Mouse (Mus musculus) forebrain, embryonic 15.5 days (tissue): ENCODE measurements around the gene Rnf183. TPM values are rescaled to one million over a fixed set of nuclear protein-coding genes. Genes with fewer than 3 reads are reported as not detected.

Experiments
- ATAC-seq: fragments of 200-750 bp; cut with Nextera tagmentation; replicated peaks from 2 replicates; pipeline ENCODE4 v1.8.0; 2017; ENCODE audit warnings: mild to moderate bottlenecking, moderate TSS enrichment, moderate library complexity
- H3K27ac ChIP-seq: fragments of 300-500 bp; sonication (generic); replicated peaks from 2 replicates; pipeline ENCODE4 v1.5.1; 2015; ENCODE audit warnings: mild to moderate bottlenecking, inconsistent platforms
- H3K27me3 ChIP-seq: fragments of 300-500 bp; sonication (generic); 2 replicates; pipeline ENCODE4 v1.6.1; 2015; ENCODE audit warnings: inconsistent platforms
- H3K36me3 ChIP-seq: fragments of 300-500 bp; sonication (generic); 2 replicates; pipeline ENCODE4 v1.6.1; 2015; ENCODE audit warnings: mild to moderate bottlenecking, inconsistent platforms
- H3K4me1 ChIP-seq: fragments of 300-500 bp; sonication (generic); 2 replicates; pipeline ENCODE4 v1.6.1; 2015; ENCODE audit warnings: inconsistent platforms
- H3K4me2 ChIP-seq: fragments of 300-500 bp; sonication (generic); replicated peaks from 2 replicates; pipeline ENCODE4 v1.6.1; 2015; ENCODE audit warnings: mild to moderate bottlenecking, inconsistent platforms
- H3K4me3 ChIP-seq: fragments of 300-500 bp; sonication (generic); 2 replicates; pipeline ENCODE4 v1.5.1; 2015; ENCODE audit warnings: mild to moderate bottlenecking, inconsistent platforms
- H3K9ac ChIP-seq: fragments of 300-500 bp; sonication (generic); replicated peaks from 2 replicates; pipeline ENCODE4 v1.6.1; 2015; ENCODE audit warnings: mild to moderate bottlenecking, inconsistent platforms
- H3K9me3 ChIP-seq: fragments of 300-500 bp; sonication (generic); 2 replicates; pipeline ENCODE4 v1.6.1; 2016; ENCODE audit warnings: inconsistent platforms
- WGBS: fragments of 180-500 bp; shearing (Covaris S2); methylation state at CpG from one replicate; pipeline ENCODE4 v1.1.7; 2015; ENCODE audit warnings: mixed read lengths; 5-methylcytosine and 5-hydroxymethylcytosine counted together
- polyA plus RNA-seq: library from polyadenylated mRNA; unstranded; fragments of >200 nt; fragmentation: Nextera tagmentation; extraction: Ambion mirVana; gene quantifications from 2 replicates; pipeline ENCODE4 v1.2.1, GENCODE M21; 2015

Gene Rnf183
- polyA plus RNA-seq, 1 experiment from 2014 or later: 0.32 TPM

DNA sequence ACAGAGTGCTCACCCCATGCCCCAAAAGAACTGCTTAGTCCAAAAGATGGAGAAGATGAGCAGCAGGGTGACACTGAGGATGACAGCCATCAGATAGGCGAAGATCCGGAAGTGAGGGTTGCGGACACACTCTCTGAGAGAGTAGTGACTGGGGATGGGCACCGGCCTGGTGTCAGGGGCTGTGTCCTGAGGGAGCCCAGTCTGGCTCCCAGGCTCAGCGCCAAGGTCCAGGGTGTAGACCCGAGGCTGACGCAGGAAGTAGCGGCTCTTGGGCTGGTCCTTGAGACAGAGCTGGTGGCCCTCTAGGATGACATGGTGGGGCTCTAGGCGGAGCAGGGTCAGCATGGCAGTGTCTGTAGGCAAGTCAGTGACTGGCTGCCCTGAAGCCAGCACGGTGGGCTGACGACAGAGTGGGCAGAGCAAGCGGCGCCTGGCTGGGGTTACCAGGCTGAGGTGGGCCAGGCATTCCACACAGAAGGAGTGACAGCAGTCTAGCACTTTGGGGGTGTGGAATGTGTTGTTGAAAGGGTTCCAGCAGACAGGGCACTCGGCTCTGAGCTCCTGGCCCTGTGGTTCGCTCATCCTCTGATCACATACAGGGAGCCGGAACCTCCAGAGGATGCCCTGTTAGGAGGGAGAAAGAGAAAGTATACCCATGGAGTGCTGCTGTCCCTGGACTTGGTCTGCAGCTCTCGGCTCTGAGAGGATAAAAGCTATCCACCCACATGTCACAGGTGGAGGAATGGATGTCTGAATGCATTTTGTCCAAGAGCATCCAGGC lies 6.9 kb downstream of the Rnf183 start:
- H3K4me1 ChIP-seq: no peaks in the 10 kb centered on the region
- H3K27me3 ChIP-seq: no peaks in the 10 kb centered on the region
- no peak overlapping the region for H3K4me2 ChIP-seq
- H3K9me3 ChIP-seq: no peaks in the 10 kb centered on the region
- H3K4me3 ChIP-seq: no peak overlapping the region
- 0 out of 2 replicates have a peak, but pooled peaks have one; percentile 23 for ATAC-seq
- 81% methylated on average over 17 of the region's 17 CpGs for WGBS
- no peak overlapping the region for H3K9ac ChIP-seq
- peaks cover 25% of the 10 kb centered on the region for H3K36me3 ChIP-seq
- H3K27ac ChIP-seq: no peak overlapping the region

DNA sequence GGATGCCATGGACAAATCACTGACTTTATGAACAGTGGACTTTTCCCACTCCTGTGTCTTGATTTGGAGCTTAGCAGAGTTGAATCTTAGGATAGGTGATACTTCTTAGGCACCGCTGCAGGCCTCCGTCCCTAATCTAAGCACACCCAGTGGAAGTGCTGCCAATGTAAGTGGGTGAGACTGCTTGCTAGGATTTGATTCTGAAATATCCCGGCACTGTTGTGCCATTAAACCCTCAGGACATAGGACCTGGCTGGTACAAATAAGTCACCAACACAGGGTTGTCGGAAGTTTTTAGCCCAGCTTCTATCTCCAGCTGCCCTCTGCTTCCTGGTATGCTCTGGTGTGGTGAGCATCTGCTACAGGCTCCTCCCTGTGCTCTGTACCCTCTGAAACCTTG lies 9.2 kb downstream of the Rnf183 start:
- H3K4me2 ChIP-seq: no peak overlapping the region
- no peaks in the 10 kb centered on the region for H3K27me3 ChIP-seq
- no peak for ATAC-seq
- H3K4me3 ChIP-seq: no peak overlapping the region
- WGBS: 94% methylated on average over 4 of the region's 4 CpGs
- H3K4me1 ChIP-seq: no peaks in the 10 kb centered on the region
- no peaks in the 10 kb centered on the region for H3K9me3 ChIP-seq
- H3K27ac ChIP-seq: no peak overlapping the region
- no peak overlapping the region for H3K9ac ChIP-seq
- peaks cover 45% of the 10 kb centered on the region for H3K36me3 ChIP-seq

DNA sequence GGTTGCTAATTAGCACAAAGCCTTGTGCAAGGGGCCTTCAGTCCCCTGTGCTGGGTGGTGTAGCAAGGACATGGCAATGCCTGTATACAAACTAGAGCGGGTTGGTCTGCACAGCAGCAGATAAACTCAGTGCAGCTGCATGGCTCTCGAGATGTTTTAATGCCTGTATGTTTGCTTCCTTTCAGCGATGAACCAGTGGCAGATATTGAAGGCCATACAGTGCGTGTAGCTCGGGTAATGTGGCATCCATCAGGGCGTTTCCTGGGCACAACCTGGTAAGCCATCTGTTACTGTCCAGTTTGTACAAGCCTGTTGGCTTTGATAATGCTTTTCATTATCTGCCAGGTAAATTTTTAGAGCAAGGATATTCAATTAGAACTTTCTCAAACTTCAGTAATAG lies 16.0 kb downstream of the Rnf183 start:
- Histone ChIP-seq H3K4me1 (no peaks in the 10 kb centered on the region), H3K9me3 (no peaks in the 10 kb centered on the region), H3K4me3 (no peak overlapping the region), H3K4me2 (no peak overlapping the region), H3K27ac (no peak overlapping the region), H3K9ac (no peak overlapping the region), H3K27me3 (no peaks in the 10 kb centered on the region), H3K36me3 (peaks cover 93% of the 10 kb centered on the region)
- no peak for ATAC-seq
- 94% methylated on average over 6 of the region's 6 CpGs for WGBS

DNA sequence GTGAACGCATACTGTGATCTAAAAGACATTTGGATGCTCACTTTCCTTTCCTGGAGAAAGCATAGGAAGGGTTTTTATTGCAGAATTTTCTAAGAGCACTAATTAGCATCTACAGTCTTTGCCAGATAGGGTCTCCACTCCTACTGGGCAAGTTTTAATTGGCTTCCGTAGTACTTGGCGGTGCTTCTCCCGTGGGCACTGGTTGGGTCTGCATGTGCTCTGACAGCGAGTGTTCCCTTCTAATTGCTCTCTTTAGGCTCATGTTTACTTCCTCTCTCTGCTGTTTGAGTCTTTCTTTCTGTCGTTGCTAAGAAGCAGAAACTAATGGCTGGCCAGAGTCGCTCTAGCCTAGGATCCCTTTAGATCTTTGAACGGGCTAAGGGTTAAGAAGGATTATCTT lies 16.6 kb downstream of the Rnf183 start:
- Histone ChIP-seq H3K4me1 (no peaks in the 10 kb centered on the region), H3K4me3 (no peak overlapping the region), H3K36me3 (peaks cover 93% of the 10 kb centered on the region), H3K27ac (no peak overlapping the region), H3K4me2 (no peak overlapping the region), H3K9me3 (no peaks in the 10 kb centered on the region), H3K9ac (no peak overlapping the region), H3K27me3 (no peaks in the 10 kb centered on the region)
- peak; percentile 41; the same call in 1 of the 2 replicates for ATAC-seq
- 44% methylated on average over 8 of the region's 8 CpGs for WGBS

DNA sequence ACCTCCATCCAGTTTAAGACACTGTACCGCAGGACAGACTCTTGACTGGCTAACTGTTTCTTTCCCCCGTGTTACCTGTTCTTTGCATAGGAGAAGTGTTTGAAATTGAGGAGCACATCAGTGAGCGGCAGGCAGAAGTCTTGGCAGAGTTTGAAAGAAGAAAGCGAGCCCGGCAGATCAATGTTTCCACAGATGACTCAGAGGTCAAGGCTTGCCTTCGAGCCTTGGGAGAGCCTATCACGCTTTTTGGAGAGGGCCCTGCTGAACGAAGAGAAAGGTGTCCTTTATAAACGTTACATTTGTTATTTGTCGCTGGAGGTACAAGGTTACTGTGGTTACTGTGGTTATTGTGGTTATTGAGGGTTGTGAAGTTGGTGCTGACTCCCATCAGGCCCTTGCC lies 23.4 kb downstream of the Rnf183 start:
- Histone ChIP-seq H3K36me3 (peaks cover 51% of the 10 kb centered on the region), H3K4me3 (no peak overlapping the region), H3K27ac (no peak overlapping the region), H3K27me3 (no peaks in the 10 kb centered on the region), H3K4me1 (peaks cover 25% of the 10 kb centered on the region), H3K9me3 (no peaks in the 10 kb centered on the region), H3K4me2 (no peak overlapping the region), H3K9ac (no peak overlapping the region)
- no peak for ATAC-seq
- WGBS: 96% methylated on average over 10 of the region's 10 CpGs

DNA sequence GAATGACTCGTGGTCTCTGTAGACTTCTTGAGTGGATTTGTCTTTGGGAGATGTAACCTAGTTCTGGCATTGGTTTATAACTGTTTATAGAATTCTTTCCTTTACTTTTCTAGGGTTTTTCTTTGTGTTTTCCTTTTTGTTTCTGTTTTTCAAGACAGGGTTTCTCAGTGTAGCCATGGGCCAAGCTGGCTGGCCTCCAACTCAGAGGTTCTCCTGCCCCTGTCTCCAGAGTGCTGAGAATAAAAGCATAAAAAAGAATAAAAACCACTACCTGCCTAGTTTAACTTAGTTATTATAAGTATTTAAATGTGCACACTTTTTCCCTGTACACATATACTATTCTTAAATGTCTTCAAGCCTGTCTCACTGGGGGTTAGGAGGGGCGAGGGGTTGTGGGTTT lies 24.7 kb downstream of the Rnf183 start:
- Histone ChIP-seq H3K9ac (no peak overlapping the region), H3K36me3 (peaks cover 38% of the 10 kb centered on the region), H3K4me1 (peaks cover 38% of the 10 kb centered on the region), H3K4me2 (peak overlapping the region; percentile 53), H3K4me3 (0 out of 2 replicates have a peak overlapping the region, but pooled peaks have one; percentile 57), H3K27ac (no peak overlapping the region), H3K9me3 (no peaks in the 10 kb centered on the region), H3K27me3 (no peaks in the 10 kb centered on the region)
- 81% methylated on average over 2 of the region's 2 CpGs for WGBS
- no peak for ATAC-seq

DNA sequence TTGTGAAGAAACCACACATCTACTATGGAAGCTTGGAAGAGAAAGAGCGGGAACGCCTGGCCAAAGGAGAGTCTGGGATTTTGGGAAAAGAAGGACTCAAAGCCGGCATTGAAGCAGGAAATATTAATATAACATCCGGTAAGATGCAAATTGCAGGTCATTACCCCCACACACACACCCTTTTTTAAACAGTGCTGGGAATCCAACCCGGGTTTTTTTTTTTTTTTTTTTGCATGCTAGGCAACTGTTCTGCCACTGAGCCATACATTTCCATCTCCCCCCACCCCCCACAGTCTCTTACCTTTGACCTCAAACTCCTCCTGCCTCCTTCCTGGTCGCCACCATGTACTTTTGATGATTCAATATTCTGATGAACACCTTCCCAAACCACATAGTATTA lies 25.4 kb downstream of the Rnf183 start:
- H3K27ac ChIP-seq: no peak overlapping the region

DNA sequence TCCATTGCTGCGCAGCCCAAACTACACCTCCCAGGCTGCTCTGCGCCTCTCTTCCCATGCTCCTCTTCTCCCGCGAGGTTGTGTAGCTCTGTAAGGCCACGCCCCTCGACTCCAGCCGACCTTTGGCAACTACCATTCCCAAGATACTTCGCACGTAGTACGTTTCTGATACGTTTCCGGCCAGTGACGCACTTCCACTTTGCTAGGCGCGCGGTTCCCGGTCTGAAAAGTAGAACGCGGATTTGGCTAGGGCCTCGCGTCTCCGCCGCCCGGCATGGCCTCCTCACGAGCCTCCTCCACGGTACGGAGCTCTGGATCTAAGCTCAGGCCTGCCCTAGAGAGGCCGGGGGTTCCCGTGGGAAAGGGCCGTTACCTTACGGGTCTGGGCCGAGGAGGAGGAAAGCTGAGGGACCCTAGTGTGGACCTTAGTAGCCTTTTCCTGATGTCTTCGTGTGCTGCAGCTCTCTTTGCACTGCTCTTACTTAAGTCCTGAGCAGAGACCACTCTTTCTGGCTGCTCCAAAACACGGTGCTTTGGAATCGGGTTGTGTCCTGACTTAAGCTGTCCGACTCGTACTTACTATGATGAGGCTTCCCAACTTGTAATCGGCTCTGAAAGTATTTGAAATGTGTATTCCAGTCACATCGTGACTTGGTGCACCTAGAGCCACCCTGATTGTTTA lies 26.3 kb downstream of the Rnf183 start, which contains the start of the genes Cdc26 and Prpf4:
TSS of gene Cdc26 (minus strand) at position 42 of the 682 bp plus-strand sequence.
TSS of gene Prpf4 (plus strand) at position 197 of the 682 bp plus-strand sequence.
- Histone ChIP-seq H3K27ac (peak within 1 kb of the TSS; percentile 70), H3K9ac (peak within 1 kb of the TSS; percentile 73), H3K4me1 (peaks cover 44% of the 10 kb centered on the region), H3K4me2 (peak within 1 kb of the TSS; percentile 53), H3K9me3 (no peaks in the 10 kb centered on the region), H3K4me3 (peak within 1 kb of the TSS; percentile 57), H3K27me3 (no peaks in the 10 kb centered on the region), H3K36me3 (peaks cover 22% of the 10 kb centered on the region)
- under 1% methylated on average over 39 of the region's 39 CpGs for WGBS
- peak; percentile 100 for ATAC-seq

More for the DNA sequence above, 25.4 kb downstream of the Rnf183 start:
- Histone ChIP-seq H3K4me3 (peak overlapping the region; percentile 57), H3K4me1 (peaks cover 42% of the 10 kb centered on the region), H3K4me2 (peak overlapping the region; percentile 53), H3K36me3 (peaks cover 31% of the 10 kb centered on the region), H3K27me3 (no peaks in the 10 kb centered on the region), H3K9me3 (no peaks in the 10 kb centered on the region), H3K9ac (peak overlapping the region; percentile 73)
- WGBS: 44% methylated on average over 6 of the region's 6 CpGs
- no peak for ATAC-seq

DNA sequence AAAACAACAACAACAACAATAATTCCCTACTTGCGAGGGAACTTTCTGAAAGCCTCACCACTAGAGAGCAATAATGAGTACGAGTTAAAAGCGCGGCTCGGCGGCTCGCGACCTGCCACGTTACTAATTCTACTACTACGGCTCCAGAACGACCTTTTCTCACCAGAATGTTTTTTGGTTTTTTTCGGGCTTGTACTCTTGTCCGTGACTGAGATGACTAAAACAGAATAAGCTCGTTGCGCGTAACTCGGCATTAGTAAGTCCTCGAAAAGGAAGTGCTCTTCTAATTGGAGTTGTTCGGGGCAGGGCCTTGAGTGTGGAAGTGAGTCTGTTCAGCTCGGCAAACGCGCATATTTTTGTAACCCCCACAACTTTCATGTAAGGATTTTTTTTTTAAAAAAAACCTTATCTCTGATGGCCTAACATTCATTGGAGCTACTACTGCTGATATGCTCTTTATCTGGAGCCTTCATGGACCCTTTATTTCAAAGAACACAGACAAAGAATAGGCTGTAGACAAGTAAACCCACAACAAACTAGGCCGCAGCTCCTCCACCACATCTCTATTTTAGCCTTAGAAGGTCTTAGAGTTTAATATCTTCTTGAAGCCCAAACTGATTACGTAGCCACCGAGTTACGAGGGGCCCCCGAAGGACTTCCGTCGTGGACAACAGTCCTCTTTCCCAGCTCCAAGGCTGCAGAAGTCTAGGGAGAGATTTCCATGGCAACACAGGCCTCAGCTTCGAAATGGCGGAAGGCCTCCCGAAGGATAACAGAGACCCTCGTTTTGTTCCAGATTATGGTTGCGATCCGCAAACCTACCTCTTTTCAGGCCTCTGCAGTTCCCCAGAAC lies 27.1 kb downstream of the Rnf183 start:
- H3K27me3 ChIP-seq: no peaks in the 10 kb centered on the region
- peaks cover 20% of the 10 kb centered on the region for H3K36me3 ChIP-seq
- 0% methylated on average over 35 of the region's 35 CpGs for WGBS
- H3K4me3 ChIP-seq: peak overlapping the region; percentile 57
- no peaks in the 10 kb centered on the region for H3K9me3 ChIP-seq
- H3K9ac ChIP-seq: peak overlapping the region; percentile 64
- peaks cover 44% of the 10 kb centered on the region for H3K4me1 ChIP-seq
- H3K27ac ChIP-seq: peak overlapping the region; percentile 67
- peak; percentile 69 for ATAC-seq
- peak overlapping the region; percentile 46 for H3K4me2 ChIP-seq

DNA sequence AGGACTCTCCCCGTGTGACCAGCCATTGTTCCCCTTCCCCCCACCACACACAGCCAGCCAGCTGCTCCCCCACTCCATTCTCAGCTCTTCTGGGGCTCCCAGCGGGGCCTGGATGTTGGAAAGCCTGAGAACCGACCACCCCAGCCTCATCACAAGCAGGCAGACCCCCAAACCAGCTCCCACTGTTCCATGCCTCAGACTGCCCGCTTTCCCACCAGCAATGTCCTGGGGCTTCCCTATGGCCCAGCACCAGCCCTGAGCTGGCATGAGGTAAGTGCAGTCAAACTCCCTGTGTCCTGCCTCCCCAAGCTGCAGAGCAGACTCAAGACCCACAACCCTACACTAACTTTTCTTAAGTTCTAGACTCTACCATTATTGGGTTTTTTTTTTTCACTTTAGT lies 28.9 kb downstream of the Rnf183 start:
- H3K9me3 ChIP-seq: no peaks in the 10 kb centered on the region
- WGBS: 81% methylated on average over 4 of the region's 4 CpGs
- H3K9ac ChIP-seq: no peak overlapping the region
- H3K4me3 ChIP-seq: no peak overlapping the region
- peaks cover 44% of the 10 kb centered on the region for H3K4me1 ChIP-seq
- ATAC-seq: no peak
- H3K36me3 ChIP-seq: peaks cover 22% of the 10 kb centered on the region
- no peak overlapping the region for H3K27ac ChIP-seq
- H3K27me3 ChIP-seq: no peaks in the 10 kb centered on the region
- H3K4me2 ChIP-seq: no peak overlapping the region

DNA sequence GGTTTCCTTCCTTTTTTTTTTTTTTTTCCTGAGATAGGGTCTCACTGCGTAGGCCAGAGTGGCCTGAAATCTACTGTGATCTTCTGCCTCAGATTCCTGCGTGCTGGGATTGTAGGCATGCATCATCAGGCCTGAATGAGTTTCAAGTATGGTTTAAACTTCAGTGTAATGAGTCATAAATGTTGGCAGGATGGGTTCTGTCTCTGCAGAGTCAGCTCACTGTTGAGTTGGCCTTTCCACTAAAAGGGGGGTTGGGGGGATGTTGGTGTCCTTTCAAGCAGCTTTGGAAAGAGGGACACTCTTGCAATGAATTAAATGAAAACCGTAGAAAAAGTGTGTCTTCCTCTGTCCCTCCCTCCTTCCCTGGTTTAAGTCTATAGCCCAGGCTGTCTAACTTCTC lies 36.1 kb downstream of the Rnf183 start:
- over 99% methylated on average over 3 of the region's 3 CpGs for WGBS

More for the DNA sequence above, 36.1 kb downstream of the Rnf183 start:
- Histone ChIP-seq H3K36me3 (peaks cover 81% of the 10 kb centered on the region), H3K4me3 (no peak overlapping the region), H3K4me1 (no peaks in the 10 kb centered on the region), H3K9ac (no peak overlapping the region), H3K27ac (no peak overlapping the region), H3K9me3 (no peaks in the 10 kb centered on the region), H3K27me3 (no peaks in the 10 kb centered on the region), H3K4me2 (no peak overlapping the region)
- ATAC-seq: no peak
